Mouse (Mus musculus) intestine, embryonic 16.5 days (tissue): ENCODE measurements around the gene Clasp2. TPM values are rescaled to one million over a fixed set of nuclear protein-coding genes. Genes with fewer than 3 reads are reported as not detected.
"Not testable (repeated sequence)": the region's sequence is repeated elsewhere in the genome, so short reads cannot be mapped to it uniquely, and the experiment has no call there.

Experiments used
- ATAC-seq: fragments of 200-750 bp; cut with Nextera tagmentation; 2 replicates; pipeline ENCODE4 v1.8.0; 2017; ENCODE audit warnings: moderate TSS enrichment, moderate library complexity
- H3K27ac ChIP-seq: fragments of 300-500 bp; sonication (generic); 2 replicates; pipeline ENCODE4 v1.5.1; 2014; ENCODE audit warnings: mild to moderate bottlenecking, low read length
- H3K27me3 ChIP-seq: fragments of 300-500 bp; sonication (generic); replicated peaks from 2 replicates; pipeline ENCODE4 v1.6.1; 2014; ENCODE audit warnings: low read length, control low read depth, mixed read lengths; ENCODE audit not compliant: control insufficient read depth, insufficient read depth
- H3K36me3 ChIP-seq: fragments of 300-500 bp; sonication (generic); 2 replicates; pipeline ENCODE4 v1.6.1; 2014; ENCODE audit warnings: low read length, control low read depth; ENCODE audit not compliant: control insufficient read depth, insufficient read depth
- H3K4me1 ChIP-seq: fragments of 300-500 bp; sonication (generic); 2 replicates; pipeline ENCODE4 v1.6.1; 2014; ENCODE audit warnings: low read length, control low read depth, mixed read lengths; ENCODE audit not compliant: control insufficient read depth, insufficient read depth
- H3K4me2 ChIP-seq: fragments of 300-500 bp; sonication (generic); 2 replicates; pipeline ENCODE4 v1.6.1; 2014; ENCODE audit warnings: low read depth, low read length, control low read depth
- H3K4me3 ChIP-seq: fragments of 300-500 bp; sonication (generic); 2 replicates; pipeline ENCODE4 v1.5.1; 2014; ENCODE audit warnings: mild to moderate bottlenecking, low read length
- H3K9ac ChIP-seq: fragments of 300-500 bp; sonication (generic); 2 replicates; pipeline ENCODE4 v1.6.1; 2014; ENCODE audit warnings: low read depth, low read length
- H3K9me3 ChIP-seq: fragments of 300-500 bp; sonication (generic); 2 replicates; pipeline ENCODE4 v1.6.1; 2016; ENCODE audit warnings: low read length, control low read depth; ENCODE audit not compliant: control insufficient read depth
- WGBS: fragments of 180-500 bp; shearing (Covaris S2); extraction: QIAGEN DNeasy Blood & Tissue Kit; methylation state at CpG from one replicate; pipeline ENCODE4 v1.1.7; 2014; 5-methylcytosine and 5-hydroxymethylcytosine counted together
- polyA plus RNA-seq: library from polyadenylated mRNA; unstranded; fragments of >200 nt; fragmentation: Nextera tagmentation; extraction: Ambion mirVana; gene quantifications from 2 replicates; pipeline ENCODE4 v1.2.1, GENCODE M21; 2015

Clasp2 gene
- polyA plus RNA-seq, 1 experiment from 2014 or later: 13.4 TPM

GRCm38 (mm10) chr9:113863370-113863999 is 122.2 kb downstream of the Clasp2 start:
- 87% methylated on average over 5 of the region's 5 CpGs for WGBS
- no peak for ATAC-seq
- Histone ChIP-seq H3K4me1 (no peaks in the 10 kb centered on the region), H3K36me3 (peaks cover 5% of the 10 kb centered on the region; the same call in 1 of the 2 replicates), H3K27me3 (no peaks in the 10 kb centered on the region), H3K9me3 (no peaks in the 10 kb centered on the region), H3K27ac (no peak overlapping the region), H3K9ac (no peak overlapping the region), H3K4me3 (no peak overlapping the region), H3K4me2 (no peak overlapping the region)

- Histone ChIP-seq H3K9me3 (no peaks in the 10 kb centered on the region), H3K4me3 (no peak overlapping the region), H3K9ac (no peak overlapping the region), H3K27ac (no peak overlapping the region), H3K27me3 (no peaks in the 10 kb centered on the region), H3K4me2 (no peak overlapping the region), H3K4me1 (no peaks in the 10 kb centered on the region), H3K36me3 (peaks cover 4% of the 10 kb centered on the region; the same call in 1 of the 2 replicates)
- 85% methylated on average over 5 of the region's 5 CpGs for WGBS
- no peak for ATAC-seq
These were observed 126.7 kb downstream of the Clasp2 start for GRCm38 (mm10) chr9:113867951-113868350.

DNA sequence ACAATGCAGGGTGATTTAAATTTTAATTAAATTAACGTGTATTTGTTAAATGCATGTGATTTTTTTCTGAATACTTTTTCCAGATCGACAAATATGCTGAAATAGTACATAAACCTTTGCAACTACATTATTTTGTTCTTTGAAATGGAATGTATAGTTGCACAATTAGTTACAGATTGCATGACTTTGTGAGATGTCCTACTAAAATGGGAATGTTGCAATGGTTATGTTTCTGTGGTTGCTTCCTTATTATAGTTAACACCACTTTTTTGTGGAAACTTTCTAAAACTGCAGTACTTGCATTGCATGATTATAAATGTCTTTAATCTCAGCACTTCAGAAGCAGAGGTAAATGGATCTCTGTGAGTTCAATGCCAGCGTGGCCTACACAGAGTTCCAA is 153.6 kb downstream of the Clasp2 start:
- no peak for ATAC-seq
- no peaks in the 10 kb centered on the region; the same call in 1 of the 2 replicates for H3K36me3 ChIP-seq
- WGBS: 95% methylated on average over 3 of the region's 3 CpGs
- H3K4me1 ChIP-seq: no peaks in the 10 kb centered on the region
- no peaks in the 10 kb centered on the region for H3K27me3 ChIP-seq
- no peak overlapping the region for H3K9ac ChIP-seq
- H3K9me3 ChIP-seq: no peaks in the 10 kb centered on the region
- H3K4me2 ChIP-seq: no peak overlapping the region
- no peak overlapping the region for H3K27ac ChIP-seq
- H3K4me3 ChIP-seq: no peak overlapping the region

DNA sequence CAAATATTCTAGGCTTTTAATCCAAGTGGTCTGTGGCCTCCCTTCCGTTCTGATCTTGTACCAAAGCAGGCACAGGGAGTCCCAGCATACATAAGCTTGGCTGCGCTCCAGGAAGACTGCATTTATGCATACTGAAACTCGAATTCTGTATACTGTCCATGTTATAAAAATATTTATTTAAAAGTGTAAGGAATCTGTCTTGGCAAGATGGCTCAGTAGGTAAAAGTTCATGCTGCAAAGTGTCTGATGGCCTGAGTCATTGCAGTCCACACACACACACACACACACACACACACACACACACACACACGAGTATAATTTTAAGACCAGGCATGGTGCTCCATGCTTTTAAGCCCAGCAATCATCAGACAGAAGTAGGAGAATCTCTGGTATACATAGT is 161.9 kb downstream of the Clasp2 start:
- Histone ChIP-seq H3K4me2 (no peak overlapping the region), H3K4me1 (no peaks in the 10 kb centered on the region), H3K27ac (0 out of 2 replicates have a peak overlapping the region, but pooled peaks have one; percentile 37), H3K36me3 (no peaks in the 10 kb centered on the region; the same call in 1 of the 2 replicates), H3K27me3 (no peaks in the 10 kb centered on the region), H3K9me3 (no peaks in the 10 kb centered on the region), H3K4me3 (no peak overlapping the region), H3K9ac (no peak overlapping the region)
- peak; percentile 77 for ATAC-seq
- WGBS: 50% methylated on average over 4 of the region's 4 CpGs

- not testable (repeated sequence) for H3K9me3 ChIP-seq, ATAC-seq, H3K27me3 ChIP-seq, H3K9ac ChIP-seq, H3K4me2 ChIP-seq, H3K36me3 ChIP-seq, H3K4me1 ChIP-seq, H3K4me3 ChIP-seq, H3K27ac ChIP-seq
- WGBS: 97% methylated on average over 6 of the region's 6 CpGs
These were observed 163.0 kb downstream of the Clasp2 start for GRCm38 (mm10) chr9:113904315-113904714.

DNA sequence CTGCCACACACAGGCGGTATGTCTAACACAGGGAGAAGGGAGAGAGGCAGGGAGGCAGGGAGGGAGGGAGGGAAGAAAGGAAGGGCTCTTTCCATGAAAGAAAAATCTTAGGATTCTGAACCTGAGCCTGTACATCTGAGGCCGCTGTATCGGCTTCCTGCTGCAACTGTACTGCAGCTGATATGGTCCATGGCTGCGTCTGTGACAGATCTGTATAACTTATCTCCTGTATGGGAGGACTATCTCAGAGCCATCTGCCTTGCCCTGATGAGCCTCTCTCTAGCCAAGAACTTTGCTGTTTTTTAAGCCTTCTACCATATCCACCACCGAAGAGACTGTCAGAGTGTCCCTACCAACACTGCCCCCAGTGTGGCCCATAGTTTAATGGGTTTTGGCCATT is 174.5 kb downstream of the Clasp2 start:
- Histone ChIP-seq H3K36me3 (peaks cover 9% of the 10 kb centered on the region), H3K9me3 (no peaks in the 10 kb centered on the region), H3K4me1 (no peaks in the 10 kb centered on the region), H3K4me3 (no peak overlapping the region), H3K4me2 (no peak overlapping the region), H3K27ac (no peak overlapping the region), H3K27me3 (no peaks in the 10 kb centered on the region), H3K9ac (no peak overlapping the region)
- ATAC-seq: no peak; the same call in 1 of the 2 replicates
- WGBS: 98% methylated on average over 5 of the region's 5 CpGs

DNA sequence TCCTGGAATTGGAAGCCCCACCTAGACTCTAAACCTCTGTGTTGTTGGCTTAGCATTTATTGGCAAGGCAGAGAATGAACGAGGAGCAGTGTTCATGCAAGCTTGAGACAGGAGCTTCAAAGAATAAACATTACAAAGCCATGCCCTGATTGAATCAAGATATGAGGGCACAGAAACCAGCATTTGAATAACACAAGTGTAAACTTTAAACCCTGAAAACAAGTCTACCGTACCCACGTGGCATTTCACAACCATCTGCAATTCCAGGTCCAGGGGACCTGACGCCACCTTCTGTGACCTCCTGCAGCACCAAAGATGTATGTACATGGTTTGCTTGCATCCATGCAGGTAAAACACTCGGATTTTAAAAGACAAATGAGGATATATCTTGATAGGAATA is 181.4 kb downstream of the Clasp2 start:
- H3K4me1 ChIP-seq: no peaks in the 10 kb centered on the region
- peaks cover 6% of the 10 kb centered on the region; the same call in 1 of the 2 replicates for H3K36me3 ChIP-seq
- H3K27me3 ChIP-seq: no peaks in the 10 kb centered on the region
- no peaks in the 10 kb centered on the region for H3K9me3 ChIP-seq
- H3K9ac ChIP-seq: no peak overlapping the region
- no peak overlapping the region for H3K4me3 ChIP-seq
- no peak for ATAC-seq
- 86% methylated on average over 5 of the region's 5 CpGs for WGBS
- no peak overlapping the region for H3K4me2 ChIP-seq
- no peak overlapping the region for H3K27ac ChIP-seq

DNA sequence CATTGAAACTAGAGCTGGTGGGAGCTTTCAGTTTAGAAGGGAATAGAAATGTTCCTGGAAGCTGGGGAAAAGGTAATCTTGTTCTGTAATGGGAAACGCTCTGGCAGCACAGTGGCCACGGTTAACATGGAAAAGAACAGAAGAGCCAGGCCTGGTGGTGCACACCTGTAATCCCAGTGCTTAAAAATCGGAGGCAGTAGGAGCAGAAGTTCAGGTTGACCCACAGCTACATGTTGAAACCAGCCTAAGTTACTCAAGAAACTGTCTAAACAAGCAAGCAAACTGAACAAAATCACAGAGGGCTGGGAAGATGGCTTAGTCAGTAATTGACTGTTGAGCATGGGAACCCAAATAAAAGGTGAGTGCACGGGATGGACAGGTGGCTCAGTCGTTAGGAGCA is 183.6 kb downstream of the Clasp2 start:
- Histone ChIP-seq H3K36me3 (peaks cover 3% of the 10 kb centered on the region; the same call in 1 of the 2 replicates), H3K27ac (no peak overlapping the region), H3K9me3 (no peaks in the 10 kb centered on the region), H3K4me1 (no peaks in the 10 kb centered on the region), H3K27me3 (no peaks in the 10 kb centered on the region), H3K4me3 (no peak overlapping the region), H3K9ac (no peak overlapping the region), H3K4me2 (no peak overlapping the region)
- ATAC-seq: no peak
- 86% methylated on average over 5 of the region's 5 CpGs for WGBS

DNA sequence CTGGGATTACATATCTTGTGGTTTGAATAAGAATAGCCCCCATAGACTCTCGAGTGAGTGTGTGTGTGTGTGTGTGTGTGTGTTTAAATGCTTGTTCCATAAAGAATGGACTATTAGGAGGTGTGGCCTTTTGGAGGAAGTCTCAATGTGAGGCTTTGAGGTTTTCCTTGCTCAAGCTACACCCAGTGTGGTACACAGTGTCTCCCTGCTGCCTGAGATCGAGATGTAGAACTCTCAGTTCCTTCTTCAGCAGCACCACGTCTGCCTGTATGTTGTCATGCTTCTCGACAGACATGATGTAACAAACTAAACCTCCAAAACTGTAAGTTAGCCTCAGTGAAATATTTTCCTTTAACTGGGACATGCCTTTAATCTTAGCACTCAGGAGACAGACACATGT is 187.3 kb downstream of the Clasp2 start:
- H3K4me2 ChIP-seq: no peak overlapping the region

GRCm38 (mm10) chr9:113929676-113930075 is 188.4 kb downstream of the Clasp2 start:
- Histone ChIP-seq H3K9me3 (no peaks in the 10 kb centered on the region), H3K4me2 (no peak overlapping the region), H3K27ac (no peak overlapping the region), H3K9ac (no peak overlapping the region), H3K36me3 (no peaks in the 10 kb centered on the region), H3K27me3 (no peaks in the 10 kb centered on the region), H3K4me3 (no peak overlapping the region), H3K4me1 (peaks cover 10% of the 10 kb centered on the region)
- 72% methylated on average over 1 of the region's 1 CpGs for WGBS
- ATAC-seq: no peak

More for the DNA sequence above, 187.3 kb downstream of the Clasp2 start:
- H3K4me1 ChIP-seq: peaks cover 8% of the 10 kb centered on the region
- H3K36me3 ChIP-seq: no peaks in the 10 kb centered on the region
- no peak for ATAC-seq
- H3K9me3 ChIP-seq: no peaks in the 10 kb centered on the region
- H3K9ac ChIP-seq: no peak overlapping the region
- H3K4me3 ChIP-seq: no peak overlapping the region
- H3K27me3 ChIP-seq: no peaks in the 10 kb centered on the region
- no peak overlapping the region for H3K27ac ChIP-seq
- 80% methylated on average over 4 of the region's 4 CpGs for WGBS
